9 mouse cellular contexts compared by ENCODE assay signal in the genomic region with DNA sequence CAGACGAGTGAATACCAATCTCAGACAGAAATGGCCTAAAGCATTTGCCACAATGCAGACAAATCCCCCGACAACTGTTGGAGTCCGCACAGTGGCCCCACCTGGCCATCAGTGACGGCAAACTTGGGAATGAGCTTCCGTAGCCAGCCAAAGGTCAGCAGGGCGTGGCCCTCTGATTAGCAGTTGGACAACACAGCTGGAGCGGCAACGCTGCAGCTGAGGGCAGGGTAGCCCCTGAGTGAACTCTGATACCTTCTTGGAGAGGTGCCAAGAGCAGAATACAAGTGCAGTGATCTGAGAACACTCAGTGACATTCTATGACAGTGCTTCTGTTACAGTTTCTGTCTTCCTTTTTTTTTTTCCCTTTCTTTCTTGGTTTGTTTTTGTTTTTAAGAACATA.
DNase-seq lines count a peak whose midpoint lies in the region; ATAC-seq lines count a peak whose summit lies in the region.
"Had no signal": no experiment of that assay in that cellular context is flagged by ENCODE, and none has a peak within 500 bp of the region (broad histone marks: within the 10 kb centered on the region; RNA-seq: fewer than 3 reads in every experiment).

No protein-coding gene starts in this region.

- no peak for ATAC-seq in hindbrain, embryonic 13.5 days (ENCODE audit: low FRiP score)
- no peak for ATAC-seq in hindbrain, embryonic 12.5 days (ENCODE audit: low FRiP score)
- peak; percentile 74 for ATAC-seq in kidney, embryonic 14.5 days (ENCODE audit: low FRiP score, low TSS enrichment)

- peaks cover 13% of the 10 kb centered on the region for H3K4me1 ChIP-seq in hindbrain, embryonic 13.5 days (replicated peaks)
- peaks cover 14% of the 10 kb centered on the region for H3K4me1 ChIP-seq in hindbrain, embryonic 12.5 days
- peaks cover 27% of the 10 kb centered on the region for H3K4me1 ChIP-seq in embryonic facial prominence, embryonic 10.5 days
- H3K4me1 ChIP-seq in kidney, embryonic 14.5 days (ENCODE audit: control insufficient read depth, insufficient read depth, low read length), result peaks cover 21% of the 10 kb centered on the region

- H3K9ac ChIP-seq in hindbrain, embryonic 13.5 days, result no peak overlapping the region
- H3K9ac ChIP-seq in hindbrain, embryonic 12.5 days, result no peak overlapping the region
- no peak overlapping the region for H3K9ac ChIP-seq in kidney, embryonic 14.5 days (ENCODE audit: low read depth, low read length)

- H3K27me3 ChIP-seq in hindbrain, embryonic 13.5 days, result no peaks in the 10 kb centered on the region
- H3K27me3 ChIP-seq in hindbrain, embryonic 12.5 days, result no peaks in the 10 kb centered on the region
- no peaks in the 10 kb centered on the region for H3K27me3 ChIP-seq in embryonic facial prominence, embryonic 10.5 days (replicated peaks; ENCODE audit: low read depth, poor library complexity, severe bottlenecking)
- no peaks in the 10 kb centered on the region for H3K27me3 ChIP-seq in kidney, embryonic 14.5 days (ENCODE audit: control insufficient read depth, insufficient read depth, low read length)

- H3K9me3 ChIP-seq in hindbrain, embryonic 13.5 days, result no peaks in the 10 kb centered on the region
- H3K9me3 ChIP-seq in hindbrain, embryonic 12.5 days (replicated peaks), result no peaks in the 10 kb centered on the region
- no peaks in the 10 kb centered on the region for H3K9me3 ChIP-seq in embryonic facial prominence, embryonic 10.5 days
- no peaks in the 10 kb centered on the region for H3K9me3 ChIP-seq in kidney, embryonic 14.5 days (ENCODE audit: control insufficient read depth, low read length)

- peak overlapping the region; percentile 35; the same call in 1 of the 2 replicates for H3K27ac ChIP-seq in hindbrain, embryonic 13.5 days
- H3K27ac ChIP-seq in hindbrain, embryonic 12.5 days, result no peak overlapping the region
- no peak overlapping the region for H3K27ac ChIP-seq in embryonic facial prominence, embryonic 10.5 days (replicated peaks)
- H3K27ac ChIP-seq in kidney, embryonic 14.5 days (ENCODE audit: low read depth, low read length), result no peak overlapping the region

- intact Hi-C loops in left cerebral cortex, postnatal 25 days (cut with DNase I), result no loop called here

- no peaks in the 10 kb centered on the region for H3K36me3 ChIP-seq in hindbrain, embryonic 13.5 days
- H3K36me3 ChIP-seq in hindbrain, embryonic 12.5 days, result no peaks in the 10 kb centered on the region
- no peaks in the 10 kb centered on the region for H3K36me3 ChIP-seq in embryonic facial prominence, embryonic 10.5 days (replicated peaks)
- H3K36me3 ChIP-seq in kidney, embryonic 14.5 days (ENCODE audit: control insufficient read depth, insufficient read depth, low read length), result no peaks in the 10 kb centered on the region

- 49% methylated on average over 8 of the region's 8 CpGs for WGBS in hindbrain, embryonic 13.5 days
- WGBS in hindbrain, embryonic 12.5 days, result 49% methylated on average over 8 of the region's 8 CpGs
- WGBS in embryonic facial prominence, embryonic 10.5 days, result 41% methylated on average over 8 of the region's 8 CpGs
- WGBS in kidney, embryonic 14.5 days, result 20% methylated on average over 8 of the region's 8 CpGs

- H3K4me2 ChIP-seq in hindbrain, embryonic 13.5 days, result no peak overlapping the region
- no peak overlapping the region for H3K4me2 ChIP-seq in hindbrain, embryonic 12.5 days (replicated peaks)
- H3K4me2 ChIP-seq in kidney, embryonic 14.5 days (replicated peaks; ENCODE audit: low read depth, low read length), result no peak overlapping the region

- H3K4me3 ChIP-seq in hindbrain, embryonic 13.5 days, result no peak overlapping the region
- H3K4me3 ChIP-seq in hindbrain, embryonic 12.5 days, result no peak overlapping the region
- H3K4me3 ChIP-seq in embryonic facial prominence, embryonic 10.5 days, result no peak overlapping the region
- no peak overlapping the region for H3K4me3 ChIP-seq in kidney, embryonic 14.5 days (ENCODE audit: low read length)

- peak; percentile 57 for DNase-seq in embryonic facial prominence, embryonic 10.5 days (ENCODE audit: low spot score)
- DNase-seq in retina, postnatal 1 day, result peak; percentile 79
- DNase-seq in left cerebral cortex, adult 11 months (ENCODE audit: low spot score), result no peak
- DNase-seq in cerebellum, adult 18-20 months, result no peak
- DNase-seq in left cerebral cortex, postnatal 25 days (ENCODE audit: low spot score in 2 of 2), result no peak
- DNase-seq: cerebellum, adult 8-10 months had no signal

Comparison
In these comparisons a context has a peak if more than half of its experiments do, and no peak if none do; other contexts are left out.
1. DNase-seq: peak in embryonic facial prominence, embryonic 10.5 days (single experiment) and retina, postnatal 1 day (single experiment); none in left cerebral cortex, adult 11 months (single experiment), cerebellum, adult 18-20 months (0 of 2) and left cerebral cortex, postnatal 25 days (0 of 2).